Mouse (Mus musculus) embryo, embryonic 9.5 days (tissue): ENCODE measurements around the gene Derl2.

ENCODE experiments used
- DNase-seq: peaks from one replicate; pipeline ENCODE4 v3.0.0-alpha.2; 2017; ENCODE audit errors: extremely low spot score

Gene Derl2

GRCm38 (mm10) chr11:71019201-71020068 is at the start of gene Derl2, which contains the start of gene Mis12:
Derl2 (minus strand) TSS chr11:71019841.
Mis12 (plus strand) TSS chr11:71019611.
- peak; percentile 95 for DNase-seq

DNA sequence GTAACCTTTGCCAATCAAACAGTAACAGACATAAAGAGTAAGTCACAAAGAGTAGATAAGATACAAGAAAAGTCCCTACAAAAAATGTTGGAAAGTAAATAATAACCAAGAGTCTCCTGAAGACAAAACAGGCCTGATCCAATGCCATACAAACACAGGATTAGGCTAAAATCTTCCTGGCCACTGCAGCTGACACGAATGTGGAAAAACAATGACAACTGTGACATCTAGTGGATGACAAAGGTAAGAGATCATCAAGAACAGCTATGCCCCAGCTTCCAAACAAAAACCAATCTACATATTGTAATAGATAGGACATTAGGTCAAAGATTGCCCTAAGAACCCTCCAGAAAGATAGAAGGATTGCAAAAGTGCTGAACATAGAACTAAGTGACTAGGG is 32.9 kb upstream of the Derl2 start:
- DNase-seq = peak; percentile 35

- no peak for DNase-seq
These were observed 20.1 kb upstream of the Derl2 start for GRCm38 (mm10) chr11:71039526-71040298.

GRCm38 (mm10) chr11:71033163-71033761 is 13.6 kb upstream of the Derl2 start, which contains the start of gene 6330403K07Rik:
6330403K07Rik (minus strand) TSS chr11:71033513.
- DNase-seq = peak; percentile 87

DNA sequence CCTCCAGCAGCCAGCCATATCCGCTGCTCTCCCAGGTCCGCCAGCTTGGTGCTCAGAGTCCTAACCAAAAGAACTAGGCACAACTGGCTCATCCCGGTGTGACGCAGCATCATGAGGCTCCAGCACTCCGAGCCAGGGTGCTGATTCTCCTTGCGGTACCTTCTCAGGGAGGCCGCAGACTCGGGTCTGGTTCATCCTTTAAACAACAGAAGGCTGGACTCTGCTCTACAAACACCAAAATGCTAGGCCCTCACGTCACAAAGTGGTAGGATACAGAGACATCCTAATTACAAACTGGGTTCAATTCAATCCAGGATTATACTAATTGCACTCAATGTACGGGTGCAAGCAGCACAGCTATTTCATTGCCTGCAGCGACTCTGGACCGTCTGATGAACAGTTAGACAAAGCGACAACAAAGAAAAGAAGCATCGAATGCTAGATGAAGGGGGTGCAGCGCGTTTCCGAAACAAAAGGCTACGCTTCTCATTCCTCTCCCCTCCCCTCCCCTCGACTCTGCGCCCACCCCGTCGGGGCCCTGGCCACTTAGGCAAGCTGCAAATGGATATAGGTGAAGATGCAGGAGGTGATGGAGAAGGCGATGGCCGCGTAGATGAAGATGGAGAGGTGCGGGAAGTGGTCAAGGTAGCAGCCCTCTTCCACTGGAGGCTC is 13.0 kb upstream of the Derl2 start:
- peak; percentile 35 for DNase-seq

- no peak for DNase-seq
These were observed 12.4 kb upstream of the Derl2 start for GRCm38 (mm10) chr11:71032070-71032469.

DNA sequence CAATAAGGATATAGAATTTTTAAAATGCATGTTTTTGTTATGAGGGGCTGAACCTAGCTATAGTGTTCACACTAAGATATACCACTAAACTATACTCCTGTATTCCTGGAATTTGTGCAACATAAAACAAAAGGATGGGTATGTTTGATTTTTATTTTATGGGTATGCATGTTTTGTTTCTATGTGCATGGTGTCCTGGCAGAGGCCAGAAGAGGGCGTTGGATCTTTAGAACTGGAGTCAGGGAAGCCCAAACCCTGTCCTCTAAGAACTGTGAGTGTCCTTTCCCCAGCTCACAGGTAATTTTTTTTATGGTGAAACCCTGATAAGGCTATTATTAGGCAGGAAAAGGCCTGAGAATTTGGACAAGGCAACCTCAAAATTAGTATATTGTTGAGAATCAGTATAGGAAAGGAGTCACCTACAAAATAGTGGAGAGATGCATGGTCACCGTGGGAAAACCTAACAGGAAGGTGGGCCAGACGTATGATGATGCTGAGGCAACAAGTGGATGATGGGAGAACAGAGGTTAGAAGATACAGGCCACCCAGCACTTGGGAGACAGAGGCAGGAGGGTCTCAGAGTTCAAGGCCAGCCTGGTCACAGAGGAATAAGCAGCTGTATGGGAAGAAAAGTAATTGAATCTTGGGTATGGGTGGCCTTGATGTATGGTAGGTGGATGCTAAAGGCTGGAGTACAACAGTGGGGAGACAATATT is 9.9 kb upstream of the Derl2 start:
- no peak for DNase-seq

- no peak for DNase-seq
These were observed 8.6 kb upstream of the Derl2 start for GRCm38 (mm10) chr11:71028280-71028679.

DNA sequence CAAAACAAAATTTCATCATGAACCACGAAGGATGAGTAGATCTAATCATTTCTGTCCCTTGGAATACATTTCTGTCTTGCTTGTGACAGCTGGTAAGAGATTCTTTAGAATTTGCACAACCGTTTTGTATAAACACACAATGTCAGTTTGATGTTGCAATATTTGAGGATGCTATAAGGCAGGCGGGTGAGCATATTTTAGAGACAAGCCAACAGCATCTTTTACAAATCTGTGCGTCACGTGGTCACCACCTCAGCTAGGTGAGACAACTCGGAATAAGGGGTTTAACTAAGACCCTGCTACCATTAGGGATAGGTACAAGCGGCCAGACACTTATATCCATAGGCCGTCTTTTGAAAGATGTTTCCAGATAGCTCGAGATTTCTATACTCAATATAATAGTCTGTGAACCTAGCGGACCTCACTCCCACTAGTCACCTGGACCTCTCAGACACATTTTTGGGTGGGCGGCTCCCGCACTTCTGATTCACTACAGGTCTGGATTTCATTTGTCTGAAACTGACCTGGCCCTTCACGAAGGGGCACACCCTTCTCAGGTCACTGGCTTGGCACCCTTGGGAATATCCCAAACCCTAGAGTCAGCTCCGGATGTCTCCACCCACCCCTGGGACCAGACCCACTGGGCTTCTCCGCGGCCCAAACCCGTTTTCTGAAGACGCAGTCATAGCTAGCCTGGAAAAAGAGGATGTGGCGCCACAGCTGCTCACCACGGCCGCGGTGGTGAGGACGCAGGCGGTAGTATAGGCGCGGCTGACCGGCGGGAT is 1.0 kb downstream of the Derl2 start:
- DNase-seq = no peak

GRCm38 (mm10) chr11:71017051-71017450 is 2.6 kb downstream of the Derl2 start:
- DNase-seq = no peak

GRCm38 (mm10) chr11:71012743-71013142 is 6.9 kb downstream of the Derl2 start:
- no peak for DNase-seq

DNA sequence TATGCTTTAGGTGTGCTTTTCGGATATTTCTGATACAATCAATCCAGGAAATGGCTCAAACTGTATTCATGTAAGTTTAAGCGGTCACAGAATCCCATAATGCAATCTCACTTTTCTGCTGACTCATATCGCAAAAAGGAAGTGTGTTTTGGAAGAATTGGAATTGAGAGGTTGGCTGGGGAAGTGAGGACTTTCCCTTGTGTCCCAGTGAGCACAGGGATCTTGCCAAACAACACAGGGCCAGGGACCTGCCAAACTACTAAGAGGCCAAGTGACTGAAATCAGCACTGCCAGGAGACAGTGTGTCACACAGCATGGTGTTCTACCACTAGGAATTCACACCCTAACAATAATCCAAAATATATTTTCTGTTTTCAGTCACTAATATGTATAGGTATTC is 11.3 kb downstream of the Derl2 start:
- no peak for DNase-seq

- DNase-seq = no peak
These were observed 11.8 kb downstream of the Derl2 start for GRCm38 (mm10) chr11:71007831-71008230.

DNA sequence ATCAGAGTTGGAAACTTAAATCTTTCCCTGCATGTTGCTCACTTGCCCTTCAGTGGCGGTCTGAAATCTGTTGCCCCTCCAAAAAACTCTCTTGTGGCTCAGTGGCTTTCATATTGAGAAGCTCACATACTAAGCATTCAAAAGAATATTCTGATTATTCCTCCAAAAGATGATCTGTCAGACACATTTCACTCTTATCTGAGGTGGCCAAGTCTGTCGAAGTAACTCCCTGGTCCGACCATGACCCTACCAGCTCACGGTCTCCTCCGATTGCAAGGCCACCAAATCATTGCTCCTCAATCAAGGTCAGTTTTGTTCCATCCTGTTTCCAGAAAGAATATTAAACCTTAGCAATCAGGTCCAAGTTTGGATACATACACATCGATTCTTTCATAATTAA is 12.6 kb downstream of the Derl2 start:
- DNase-seq = no peak

- DNase-seq = no peak
These were observed 14.6 kb downstream of the Derl2 start for GRCm38 (mm10) chr11:71005046-71005445.

- peak; percentile 99 for DNase-seq
These were observed 15.3 kb downstream of the Derl2 start, which contains the start of gene Dhx33 for GRCm38 (mm10) chr11:71004316-71004773. Dhx33 (minus strand) TSS chr11:71004437.

DNA sequence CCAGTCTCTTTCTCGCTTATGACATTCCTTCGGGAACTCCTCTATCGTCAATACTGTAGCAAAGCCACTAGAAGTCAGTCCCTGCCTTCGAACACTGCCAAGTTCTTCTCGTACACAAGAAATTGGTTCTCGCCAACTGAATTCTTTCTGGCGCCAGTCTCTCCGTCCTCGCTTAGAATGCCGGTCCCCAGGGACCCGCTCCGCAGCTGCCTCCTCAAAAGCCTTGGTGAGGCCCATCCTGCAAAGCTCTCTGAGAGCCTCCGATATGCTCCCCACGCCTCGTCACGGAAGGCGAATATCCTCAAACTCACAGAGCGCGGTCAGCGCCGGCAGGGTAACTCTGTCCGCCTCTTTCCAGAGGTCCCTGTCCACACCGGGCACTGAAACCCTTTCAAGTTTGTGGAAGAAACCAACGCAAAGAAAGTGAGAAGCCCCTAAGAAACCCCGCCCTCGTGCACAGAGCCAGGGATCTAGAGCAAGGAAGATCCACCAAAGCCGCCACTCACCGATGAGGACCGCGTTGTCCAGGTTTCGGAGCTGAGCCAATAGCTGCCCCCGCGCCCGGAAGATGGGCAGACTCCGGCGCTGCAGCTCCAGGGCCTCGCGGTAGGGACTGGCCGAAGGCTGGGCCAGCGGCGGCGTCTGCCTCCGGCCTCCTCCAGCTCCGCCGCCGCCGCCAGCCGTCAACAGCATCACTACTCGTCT is 15.9 kb downstream of the Derl2 start:
- DNase-seq = no peak

DNA sequence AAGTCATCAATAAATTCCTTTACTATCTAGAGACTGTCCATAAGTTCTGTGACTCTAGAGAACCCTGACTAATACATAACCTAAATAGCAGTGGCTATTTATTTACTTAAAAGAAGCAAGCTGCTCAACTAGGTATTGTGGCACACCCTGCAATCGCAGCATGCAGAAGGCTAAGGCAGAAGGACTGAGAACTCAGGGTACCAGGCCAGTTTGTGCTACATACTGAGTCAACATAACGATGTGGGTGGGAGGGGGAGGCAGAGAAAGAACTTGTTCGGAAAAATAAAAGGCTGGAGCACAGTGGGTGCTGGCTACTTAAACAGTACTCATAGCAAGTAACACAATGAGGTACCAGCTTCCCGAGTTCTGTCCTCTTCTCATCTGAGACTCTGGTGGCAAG is 18.5 kb downstream of the Derl2 start:
- DNase-seq = no peak

DNA sequence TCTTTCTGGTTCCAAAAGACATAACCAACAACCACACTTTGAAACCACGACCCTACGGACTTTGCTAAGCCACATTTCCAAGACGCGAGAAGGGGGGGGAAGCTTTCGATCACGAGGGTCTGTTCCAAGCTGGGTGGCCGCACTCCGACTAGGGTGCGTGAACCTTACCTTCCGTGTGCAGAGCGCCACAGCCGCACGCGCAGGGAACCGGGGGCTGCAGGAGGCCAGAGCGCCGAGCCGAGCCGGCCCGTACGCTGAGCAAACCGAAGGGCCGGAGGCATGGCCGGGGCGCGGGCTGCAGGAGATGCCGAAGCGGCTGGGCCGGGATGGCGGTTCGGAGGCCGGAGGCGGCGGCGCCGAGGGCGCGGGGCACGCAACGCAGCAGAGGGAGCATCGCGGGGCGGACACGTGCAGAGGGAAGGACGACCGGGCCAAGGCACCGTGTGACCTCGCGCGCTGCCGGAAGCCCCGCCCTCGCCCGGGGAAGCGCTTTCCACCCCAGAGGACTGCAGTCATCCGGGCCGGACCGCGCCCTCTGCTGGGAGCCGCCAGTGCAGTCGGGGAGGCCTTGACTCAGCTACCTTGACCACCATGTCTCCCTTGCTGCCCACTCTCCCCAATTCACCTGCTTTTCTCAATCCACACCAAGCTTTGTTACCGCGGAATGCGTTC is 36.9 kb downstream of the Derl2 start, which contains the start of gene C1qbp:
TSS of gene C1qbp (minus strand) at position 470 of the 672 bp plus-strand sequence.
- DNase-seq = peak; percentile 92
